Mouse (Mus musculus): ENCODE measurements around the gene Vipr2. TPM values are rescaled to one million over a fixed set of nuclear protein-coding genes. Genes with fewer than 3 reads are reported as not detected.

Gene Vipr2
- total and polyA plus RNA-seq, 2 experiments = 0.18 TPM; not detected in 1

- Histone ChIP-seq H3K9ac (ENCODE audit: low read depth, low read length) (no peak overlapping the region), H3K4me1 (ENCODE audit: control insufficient read depth, insufficient read depth, low read length) (no peaks in the 10 kb centered on the region), H3K4me3 (ENCODE audit: insufficient read depth, low read depth, low read length) (no peak overlapping the region), H3K27me3 (ENCODE audit: control insufficient read depth, insufficient read depth, low read length) (no peaks in the 10 kb centered on the region), H3K79me2 (ENCODE audit: control insufficient read depth, insufficient read depth, low read length) (no peaks in the 10 kb centered on the region), H3K36me3 (ENCODE audit: control insufficient read depth, insufficient read depth, low read length) (no peaks in the 10 kb centered on the region), H3K27ac (replicated peaks; ENCODE audit: insufficient read depth, low read depth, low read length) (no peak overlapping the region)
- 28% methylated on average over 5 of the region's 5 CpGs for WGBS
- no peak for TF ChIP-seq CTCF (IDR thresholded peaks at IDR 0.05; ENCODE audit: low read depth, low read length)
- no peak for TF ChIP-seq POLR2A (IDR thresholded peaks at IDR 0.05; ENCODE audit: extremely low read depth, insufficient read depth, low read length)
- DNase-seq (ENCODE audit: extremely low read depth, low read depth, low spot score) = peak; percentile 43
Measured at GRCm38 (mm10) chr12:116169666-116170065, 92.1 kb downstream of the Vipr2 start.

- Histone ChIP-seq H3K36me3 (ENCODE audit: control insufficient read depth, insufficient read depth, low read length) (no peaks in the 10 kb centered on the region), H3K27me3 (ENCODE audit: control insufficient read depth, insufficient read depth, low read length) (no peaks in the 10 kb centered on the region), H3K27ac (replicated peaks; ENCODE audit: insufficient read depth, low read depth, low read length) (no peak overlapping the region), H3K4me3 (ENCODE audit: insufficient read depth, low read depth, low read length) (no peak overlapping the region), H3K4me1 (ENCODE audit: control insufficient read depth, insufficient read depth, low read length) (no peaks in the 10 kb centered on the region), H3K9ac (ENCODE audit: low read depth, low read length) (no peak overlapping the region), H3K79me2 (ENCODE audit: control insufficient read depth, insufficient read depth, low read length) (no peaks in the 10 kb centered on the region)
- WGBS = 92% methylated on average over 3 of the region's 3 CpGs
- DNase-seq (ENCODE audit: extremely low read depth, low read depth, low spot score) = no peak
- TF ChIP-seq POLR2A (IDR thresholded peaks at IDR 0.05; ENCODE audit: extremely low read depth, insufficient read depth, low read length) = no peak
- peak; percentile 55 for TF ChIP-seq CTCF (IDR thresholded peaks at IDR 0.05; ENCODE audit: low read depth, low read length)
Measured at GRCm38 (mm10) chr12:116176930-116177329, 99.4 kb downstream of the Vipr2 start.

GRCm38 (mm10) chr12:116181436-116182050, 104.0 kb downstream of the Vipr2 start:
- Histone ChIP-seq H3K36me3 (ENCODE audit: control insufficient read depth, insufficient read depth, low read length) (no peaks in the 10 kb centered on the region), H3K79me2 (ENCODE audit: control insufficient read depth, insufficient read depth, low read length) (no peaks in the 10 kb centered on the region), H3K27me3 (ENCODE audit: control insufficient read depth, insufficient read depth, low read length) (no peaks in the 10 kb centered on the region), H3K27ac (replicated peaks; ENCODE audit: insufficient read depth, low read depth, low read length) (no peak overlapping the region), H3K4me3 (ENCODE audit: insufficient read depth, low read depth, low read length) (no peak overlapping the region), H3K4me1 (ENCODE audit: control insufficient read depth, insufficient read depth, low read length) (no peaks in the 10 kb centered on the region), H3K9ac (ENCODE audit: low read depth, low read length) (no peak overlapping the region)
- DNase-seq (ENCODE audit: extremely low read depth, low read depth, low spot score) = no peak
- WGBS = 75% methylated on average over 4 of the region's 4 CpGs
- TF ChIP-seq CTCF (IDR thresholded peaks at IDR 0.05; ENCODE audit: low read depth, low read length) (no peak), POLR2A (IDR thresholded peaks at IDR 0.05; ENCODE audit: extremely low read depth, insufficient read depth, low read length) (no peak)

- H3K4me1 ChIP-seq (ENCODE audit: control insufficient read depth, insufficient read depth, low read length) = no peaks in the 10 kb centered on the region
- DNase-seq (ENCODE audit: extremely low read depth, low read depth, low spot score) = no peak
- no peak for TF ChIP-seq POLR2A (IDR thresholded peaks at IDR 0.05; ENCODE audit: extremely low read depth, insufficient read depth, low read length)
- TF ChIP-seq CTCF (IDR thresholded peaks at IDR 0.05; ENCODE audit: low read depth, low read length) = no peak
- H3K4me3 ChIP-seq (ENCODE audit: insufficient read depth, low read depth, low read length) = no peak overlapping the region
- no peaks in the 10 kb centered on the region for H3K79me2 ChIP-seq (ENCODE audit: control insufficient read depth, insufficient read depth, low read length)
- no peak overlapping the region for H3K9ac ChIP-seq (ENCODE audit: low read depth, low read length)
- H3K27ac ChIP-seq (replicated peaks; ENCODE audit: insufficient read depth, low read depth, low read length) = no peak overlapping the region
- H3K36me3 ChIP-seq (ENCODE audit: control insufficient read depth, insufficient read depth, low read length) = no peaks in the 10 kb centered on the region
- no peaks in the 10 kb centered on the region for H3K27me3 ChIP-seq (ENCODE audit: control insufficient read depth, insufficient read depth, low read length)
Measured at GRCm38 (mm10) chr12:116182376-116182775, 104.8 kb downstream of the Vipr2 start.

- Histone ChIP-seq H3K9ac (ENCODE audit: low read depth, low read length) (no peak overlapping the region), H3K79me2 (ENCODE audit: control insufficient read depth, insufficient read depth, low read length) (no peaks in the 10 kb centered on the region), H3K36me3 (ENCODE audit: control insufficient read depth, insufficient read depth, low read length) (no peaks in the 10 kb centered on the region), H3K4me1 (ENCODE audit: control insufficient read depth, insufficient read depth, low read length) (no peaks in the 10 kb centered on the region), H3K27ac (replicated peaks; ENCODE audit: insufficient read depth, low read depth, low read length) (no peak overlapping the region), H3K4me3 (ENCODE audit: insufficient read depth, low read depth, low read length) (no peak overlapping the region), H3K27me3 (ENCODE audit: control insufficient read depth, insufficient read depth, low read length) (no peaks in the 10 kb centered on the region)
- WGBS = 77% methylated on average over 6 of the region's 6 CpGs
- no peak for DNase-seq (ENCODE audit: extremely low read depth, low read depth, low spot score)
- TF ChIP-seq CTCF (IDR thresholded peaks at IDR 0.05; ENCODE audit: low read depth, low read length) (no peak), POLR2A (IDR thresholded peaks at IDR 0.05; ENCODE audit: extremely low read depth, insufficient read depth, low read length) (no peak)
Measured at GRCm38 (mm10) chr12:116183212-116183935, 105.8 kb downstream of the Vipr2 start.

GRCm38 (mm10) chr12:116193952-116194351, 116.4 kb downstream of the Vipr2 start:
- TF ChIP-seq POLR2A (IDR thresholded peaks at IDR 0.05; ENCODE audit: extremely low read depth, insufficient read depth, low read length) (no peak), CTCF (IDR thresholded peaks at IDR 0.05; ENCODE audit: low read depth, low read length) (no peak)
- Histone ChIP-seq H3K4me1 (ENCODE audit: control insufficient read depth, insufficient read depth, low read length) (no peaks in the 10 kb centered on the region), H3K79me2 (ENCODE audit: control insufficient read depth, insufficient read depth, low read length) (no peaks in the 10 kb centered on the region), H3K36me3 (ENCODE audit: control insufficient read depth, insufficient read depth, low read length) (no peaks in the 10 kb centered on the region), H3K27me3 (ENCODE audit: control insufficient read depth, insufficient read depth, low read length) (no peaks in the 10 kb centered on the region), H3K9ac (ENCODE audit: low read depth, low read length) (no peak overlapping the region), H3K4me3 (ENCODE audit: insufficient read depth, low read depth, low read length) (no peak overlapping the region), H3K27ac (replicated peaks; ENCODE audit: insufficient read depth, low read depth, low read length) (no peak overlapping the region)
- 73% methylated on average over 6 of the region's 6 CpGs for WGBS
- no peak for DNase-seq (ENCODE audit: extremely low read depth, low read depth, low spot score)

Data from liver, adult 2 months (tissue).